Mouse (Mus musculus): ENCODE results near the gene Tbc1d8. TPM values are rescaled to one million over a fixed set of nuclear protein-coding genes. Genes with fewer than 3 reads are reported as not detected.

Gene Tbc1d8
- polyA plus RNA-seq, 1 experiment from 2014 or later, result 10.9 TPM

DNA sequence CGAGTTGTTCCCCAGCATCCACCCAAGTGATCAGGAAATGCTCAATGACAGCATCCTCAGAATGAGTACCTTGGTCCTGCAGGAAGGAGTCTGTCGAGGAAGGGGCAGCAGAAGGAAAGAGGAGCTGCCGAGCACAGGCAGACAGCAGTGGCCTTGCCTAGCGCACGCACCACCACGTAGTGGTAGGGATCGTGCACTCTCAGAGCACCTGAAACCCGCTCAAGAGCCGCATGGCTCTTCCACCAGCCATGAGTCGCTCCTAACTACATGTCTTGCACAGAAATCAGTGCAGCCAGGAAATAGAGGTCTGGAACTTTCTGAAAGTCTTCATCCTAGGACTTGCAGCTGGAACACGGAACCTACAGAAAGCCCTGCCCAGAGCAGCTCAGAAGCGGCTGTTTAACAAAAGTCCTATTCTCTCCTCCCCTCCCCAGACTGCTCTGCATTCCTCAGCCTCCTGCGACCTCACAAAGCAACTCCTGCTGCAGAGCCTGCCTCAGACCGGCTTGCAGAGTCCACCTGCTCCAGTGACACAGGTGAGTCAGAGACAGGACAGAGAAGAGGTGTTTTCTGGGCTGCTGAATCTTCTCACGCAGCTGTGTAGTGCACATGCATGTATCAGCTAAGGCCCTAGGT lies 142.9 kb downstream of the Tbc1d8 start:
- Histone ChIP-seq H3K4me3 (replicated peaks) (no peak overlapping the region), H3K4me1 (replicated peaks) (peaks cover 8% of the 10 kb centered on the region; the same call in 1 of the 2 replicates), H3K9me3 (no peaks in the 10 kb centered on the region), H3K36me3 (no peaks in the 10 kb centered on the region), H3K9ac (replicated peaks) (no peak overlapping the region), H3K27me3 (peaks cover 8% of the 10 kb centered on the region), H3K27ac (no peak overlapping the region), H3K4me2 (0 out of 2 replicates have a peak overlapping the region, but pooled peaks have one; percentile 13)
- ATAC-seq (ENCODE audit: insufficient number of reproducible peaks, insufficient read depth, low FRiP score, low TSS enrichment, low read depth), result no peak
- WGBS, result 33% methylated on average over 15 of the region's 15 CpGs

DNA sequence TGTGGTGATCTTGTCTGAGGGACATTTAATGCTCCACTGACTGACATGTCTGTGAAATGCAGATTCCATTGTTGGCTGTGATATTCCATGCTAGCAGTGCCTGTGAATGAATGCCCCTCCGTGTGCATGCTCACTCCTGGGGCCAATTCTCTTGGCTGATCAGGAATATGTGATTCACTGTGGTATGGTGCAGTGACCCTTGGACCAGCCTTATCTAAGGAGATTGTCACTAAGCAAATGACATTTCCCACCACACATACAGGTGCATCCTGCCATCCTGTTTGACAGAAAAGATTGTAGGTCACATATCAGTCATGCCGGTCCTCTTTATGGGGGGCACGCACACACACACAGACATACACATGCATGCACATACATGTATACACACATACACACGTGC lies 146.1 kb downstream of the Tbc1d8 start:
- H3K36me3 ChIP-seq, result no peaks in the 10 kb centered on the region
- H3K27me3 ChIP-seq, result peaks cover 5% of the 10 kb centered on the region
- no peak overlapping the region for H3K4me2 ChIP-seq
- no peaks in the 10 kb centered on the region for H3K9me3 ChIP-seq
- H3K4me1 ChIP-seq (replicated peaks), result peaks cover 8% of the 10 kb centered on the region; the same call in 1 of the 2 replicates
- no peak for ATAC-seq (ENCODE audit: insufficient number of reproducible peaks, insufficient read depth, low FRiP score, low TSS enrichment, low read depth)
- H3K27ac ChIP-seq, result no peak overlapping the region
- WGBS, result 84% methylated on average over 4 of the region's 4 CpGs
- no peak overlapping the region for H3K4me3 ChIP-seq (replicated peaks)
- H3K9ac ChIP-seq (replicated peaks), result no peak overlapping the region

DNA sequence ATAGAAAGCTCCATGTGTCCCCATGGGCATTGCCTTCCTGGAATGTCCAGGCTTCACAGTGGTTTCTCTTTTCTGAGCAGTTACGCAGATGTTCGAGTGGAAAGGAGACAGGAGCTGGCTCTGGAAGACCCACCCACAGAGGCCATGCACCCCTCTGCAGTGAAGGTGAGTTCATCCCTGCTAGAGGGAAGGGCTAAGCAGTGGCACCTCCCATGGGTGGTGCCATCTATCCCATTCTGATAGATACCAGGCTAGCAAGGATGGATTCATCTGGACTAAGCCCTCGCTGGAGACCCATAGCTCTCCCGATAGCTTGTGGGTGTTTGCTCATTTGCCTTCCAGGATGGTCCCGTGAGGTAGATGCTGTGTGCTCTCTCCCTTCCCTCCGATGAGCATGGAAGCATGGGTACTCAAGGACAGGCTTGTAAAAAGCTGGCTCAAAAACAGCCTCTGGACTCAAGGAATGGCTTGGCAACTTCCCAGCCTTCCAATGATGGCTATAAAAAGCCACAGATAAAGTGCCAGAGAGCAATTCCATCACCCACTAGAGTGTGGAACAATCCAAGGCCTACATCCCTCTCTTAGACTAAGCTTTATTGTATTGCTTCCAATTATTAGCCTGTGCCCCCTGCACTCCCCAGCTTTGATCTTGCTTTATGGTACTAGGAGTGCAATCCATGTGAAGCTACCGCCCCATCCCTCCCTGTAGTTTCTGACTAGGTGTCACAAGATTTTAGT lies 147.5 kb downstream of the Tbc1d8 start:
- Histone ChIP-seq H3K4me1 (replicated peaks) (peaks cover 5% of the 10 kb centered on the region; the same call in 1 of the 2 replicates), H3K9ac (replicated peaks) (no peak overlapping the region), H3K4me3 (replicated peaks) (no peak overlapping the region), H3K9me3 (no peaks in the 10 kb centered on the region), H3K4me2 (no peak overlapping the region), H3K27ac (no peak overlapping the region), H3K36me3 (no peaks in the 10 kb centered on the region), H3K27me3 (peaks cover 5% of the 10 kb centered on the region)
- WGBS, result 52% methylated on average over 7 of the region's 7 CpGs
- no peak for ATAC-seq (ENCODE audit: insufficient number of reproducible peaks, insufficient read depth, low FRiP score, low TSS enrichment, low read depth)

DNA sequence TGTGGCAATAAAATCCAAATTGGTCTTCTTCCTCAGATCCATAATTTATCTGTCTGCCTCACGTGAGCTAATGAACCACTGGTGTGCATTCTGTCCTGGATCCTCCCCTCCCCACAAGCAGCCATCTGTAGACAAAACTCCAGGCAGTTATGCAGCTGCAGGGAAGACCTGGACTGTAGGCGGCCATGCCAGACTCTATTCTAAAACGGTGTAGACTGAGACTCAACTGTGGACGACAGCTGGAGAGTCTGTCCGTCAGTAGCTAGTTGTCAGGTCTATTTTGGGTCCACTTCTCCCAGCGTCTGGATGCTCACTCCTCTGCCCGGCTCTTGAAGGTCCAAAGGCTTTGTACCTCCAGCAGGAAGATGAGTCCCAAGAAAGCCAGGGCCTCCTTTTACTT lies 151.0 kb downstream of the Tbc1d8 start:
- Histone ChIP-seq H3K36me3 (no peaks in the 10 kb centered on the region), H3K4me2 (no peak overlapping the region), H3K27me3 (no peaks in the 10 kb centered on the region), H3K9me3 (no peaks in the 10 kb centered on the region), H3K27ac (no peak overlapping the region), H3K9ac (replicated peaks) (no peak overlapping the region), H3K4me3 (replicated peaks) (no peak overlapping the region), H3K4me1 (replicated peaks) (no peaks in the 10 kb centered on the region; the same call in 1 of the 2 replicates)
- 69% methylated on average over 7 of the region's 7 CpGs for WGBS
- no peak for ATAC-seq (ENCODE audit: insufficient number of reproducible peaks, insufficient read depth, low FRiP score, low TSS enrichment, low read depth)

- Histone ChIP-seq H3K9me3 (no peaks in the 10 kb centered on the region), H3K27ac (no peak overlapping the region), H3K9ac (replicated peaks) (no peak overlapping the region), H3K36me3 (no peaks in the 10 kb centered on the region), H3K4me2 (no peak overlapping the region), H3K27me3 (no peaks in the 10 kb centered on the region), H3K4me3 (replicated peaks) (no peak overlapping the region), H3K4me1 (replicated peaks) (no peaks in the 10 kb centered on the region)
- ATAC-seq (ENCODE audit: insufficient number of reproducible peaks, insufficient read depth, low FRiP score, low TSS enrichment, low read depth), result no peak
- 90% methylated on average over 6 of the region's 6 CpGs for WGBS
Measured at GRCm38 (mm10) chr1:39325228-39325627, 153.3 kb downstream of the Tbc1d8 start.

GRCm38 (mm10) chr1:39321954-39322353 lies 156.6 kb downstream of the Tbc1d8 start:
- H3K4me2 ChIP-seq, result no peak overlapping the region
- 0 out of 2 replicates have a peak, but pooled peaks cover 4% of the 10 kb centered on the region for H3K4me1 ChIP-seq (replicated peaks)
- 47% methylated on average over 6 of the region's 6 CpGs for WGBS
- H3K9ac ChIP-seq (replicated peaks), result no peak overlapping the region
- no peak for ATAC-seq (ENCODE audit: insufficient number of reproducible peaks, insufficient read depth, low FRiP score, low TSS enrichment, low read depth)
- H3K9me3 ChIP-seq, result no peaks in the 10 kb centered on the region
- H3K27ac ChIP-seq, result peak overlapping the region; percentile 31; the same call in 1 of the 2 replicates
- H3K27me3 ChIP-seq, result no peaks in the 10 kb centered on the region
- H3K4me3 ChIP-seq (replicated peaks), result no peak overlapping the region
- H3K36me3 ChIP-seq, result no peaks in the 10 kb centered on the region

Other genes with a start within 250 kb of the Tbc1d8 start
- 525 and 543 TPM in 2 replicates for gene Rpl31, start 110.9 kb downstream of the Tbc1d8 start, polyA plus RNA-seq (2016; fragmentation: Nextera tagmentation; extraction: Ambion mirVana)
- 31.9 and 35.5 TPM in 2 replicates for gene Cnot11, start 56.2 kb upstream of the Tbc1d8 start, polyA plus RNA-seq (2016; fragmentation: Nextera tagmentation; extraction: Ambion mirVana)
- gene Rnf149, start 98.7 kb upstream of the Tbc1d8 start, polyA plus RNA-seq (2016; fragmentation: Nextera tagmentation; extraction: Ambion mirVana), result 36.4 and 39.4 TPM in 2 replicates
- 0.15 and 0.23 TPM in 2 replicates for gene Creg2, start 172.7 kb upstream of the Tbc1d8 start, polyA plus RNA-seq (2016; fragmentation: Nextera tagmentation; extraction: Ambion mirVana)
- 1.5 and 1.7 TPM in 2 replicates for gene Rfx8, start 242.2 kb upstream of the Tbc1d8 start, polyA plus RNA-seq (2016; fragmentation: Nextera tagmentation; extraction: Ambion mirVana)